Mouse (Mus musculus) kidney, embryonic 16.5 days (tissue): ENCODE results near the gene Flt3l. TPM values are rescaled to one million over a fixed set of nuclear protein-coding genes. Genes with fewer than 3 reads are reported as not detected.
A peak's percentile ranks its signal among the peaks of the same experiment; 100 is the strongest.
"Not testable (repeated sequence)": the region's sequence is repeated elsewhere in the genome, so short reads cannot be mapped to it uniquely, and the experiment has no call there.

ENCODE experiments used
- ATAC-seq: fragments of 200-750 bp; cut with Nextera tagmentation; 2 replicates; pipeline ENCODE4 v1.8.0; 2017; ENCODE audit warnings: moderate TSS enrichment; ENCODE audit not compliant: low FRiP score, low TSS enrichment
- H3K27ac ChIP-seq: fragments of 300-500 bp; sonication (generic); 2 replicates; pipeline ENCODE4 v1.5.1; 2014; ENCODE audit warnings: low read length
- H3K27me3 ChIP-seq: fragments of 300-500 bp; sonication (generic); 2 replicates; pipeline ENCODE4 v1.6.1; 2014; ENCODE audit warnings: low read length, control low read depth, mixed read lengths; ENCODE audit not compliant: insufficient read depth
- H3K36me3 ChIP-seq: fragments of 300-500 bp; sonication (generic); 2 replicates; pipeline ENCODE4 v1.6.1; 2014; ENCODE audit warnings: low read length, control low read depth, mixed read lengths; ENCODE audit not compliant: insufficient read depth
- H3K4me1 ChIP-seq: fragments of 300-500 bp; sonication (generic); 2 replicates; pipeline ENCODE4 v1.6.1; 2014; ENCODE audit warnings: low read length, control low read depth, mixed read lengths; ENCODE audit not compliant: insufficient read depth
- H3K4me2 ChIP-seq: fragments of 300-500 bp; sonication (generic); replicated peaks from 2 replicates; pipeline ENCODE4 v1.6.1; 2014; ENCODE audit warnings: low read depth, low read length
- H3K4me3 ChIP-seq: fragments of 300-500 bp; sonication (generic); 2 replicates; pipeline ENCODE4 v1.5.1; 2014; ENCODE audit warnings: mild to moderate bottlenecking, low read length
- H3K9ac ChIP-seq: fragments of 300-500 bp; sonication (generic); replicated peaks from 2 replicates; pipeline ENCODE4 v1.6.1; 2014; ENCODE audit warnings: low read length
- H3K9me3 ChIP-seq: fragments of 300-500 bp; sonication (generic); 2 replicates; pipeline ENCODE4 v1.6.1; 2016; ENCODE audit warnings: low read length, control low read depth
- WGBS: fragments of 180-500 bp; shearing (Covaris S2); extraction: QIAGEN DNeasy Blood & Tissue Kit; methylation state at CpG from one replicate; pipeline ENCODE4 v1.1.7; 2014; 5-methylcytosine and 5-hydroxymethylcytosine counted together
- polyA plus RNA-seq: library from polyadenylated mRNA; unstranded; fragments of >200 nt; fragmentation: Nextera tagmentation; extraction: Ambion mirVana; gene quantifications from 2 replicates; pipeline ENCODE4 v1.2.1, GENCODE M21; 2015

The Flt3l gene
- polyA plus RNA-seq, 1 experiment from 2014 or later, result 1.9 TPM

GRCm38 (mm10) chr7:45157459-45157858, 21.2 kb upstream of the Flt3l start:
- H3K27me3 ChIP-seq, result no peaks in the 10 kb centered on the region
- H3K4me3 ChIP-seq, result no peak overlapping the region
- no peaks in the 10 kb centered on the region for H3K9me3 ChIP-seq
- no peak for ATAC-seq
- peaks cover 22% of the 10 kb centered on the region for H3K36me3 ChIP-seq
- no peak overlapping the region for H3K9ac ChIP-seq
- H3K27ac ChIP-seq, result no peak overlapping the region
- H3K4me1 ChIP-seq, result peaks cover 9% of the 10 kb centered on the region
- H3K4me2 ChIP-seq, result no peak overlapping the region
- 83% methylated on average over 14 of the region's 14 CpGs for WGBS

- Histone ChIP-seq H3K36me3 (peaks cover 22% of the 10 kb centered on the region), H3K27me3 (no peaks in the 10 kb centered on the region), H3K9ac (no peak overlapping the region)
Measured at GRCm38 (mm10) chr7:45156206-45156605, 20.0 kb upstream of the Flt3l start.

DNA sequence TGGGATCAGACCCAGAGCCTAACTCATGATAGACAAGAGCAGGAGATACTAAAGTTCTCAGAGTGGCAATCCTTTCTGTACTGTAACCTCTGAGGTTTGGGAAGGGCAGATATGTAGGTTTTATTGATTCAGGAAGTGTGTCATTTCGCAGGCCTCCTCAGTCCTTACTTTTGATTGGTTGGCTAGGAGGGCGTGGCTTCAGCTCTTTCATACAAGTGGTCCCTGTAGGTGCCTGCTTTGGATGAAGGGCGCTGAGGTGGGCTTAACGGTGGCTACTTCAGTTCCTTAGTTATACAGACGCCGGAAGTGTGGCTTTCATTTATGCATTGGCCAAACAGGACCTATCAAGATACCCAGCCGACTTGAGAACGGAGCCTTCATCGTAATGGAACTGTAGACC, 19.4 kb upstream of the Flt3l start:
- no peak for ATAC-seq
- 86% methylated on average over 9 of the region's 9 CpGs for WGBS
- no peak overlapping the region for H3K9ac ChIP-seq
- H3K27me3 ChIP-seq, result no peaks in the 10 kb centered on the region
- H3K4me3 ChIP-seq, result no peak overlapping the region
- no peak overlapping the region for H3K4me2 ChIP-seq
- H3K4me1 ChIP-seq, result peaks cover 22% of the 10 kb centered on the region
- H3K36me3 ChIP-seq, result peaks cover 20% of the 10 kb centered on the region
- no peak overlapping the region for H3K27ac ChIP-seq
- no peaks in the 10 kb centered on the region for H3K9me3 ChIP-seq

More at GRCm38 (mm10) chr7:45156206-45156605, 20.0 kb upstream of the Flt3l start:
- no peak for ATAC-seq
- WGBS, result 94% methylated on average over 15 of the region's 15 CpGs
- Histone ChIP-seq H3K9me3 (no peaks in the 10 kb centered on the region), H3K4me2 (no peak overlapping the region), H3K27ac (no peak overlapping the region), H3K4me3 (no peak overlapping the region), H3K4me1 (peaks cover 15% of the 10 kb centered on the region)

- peaks cover 15% of the 10 kb centered on the region for H3K36me3 ChIP-seq
- H3K4me2 ChIP-seq, result peak overlapping the region; percentile 68
- ATAC-seq, result no peak
- 76% methylated on average over 12 of the region's 12 CpGs for WGBS
- H3K9me3 ChIP-seq, result no peaks in the 10 kb centered on the region
- H3K9ac ChIP-seq, result peak overlapping the region; percentile 95
- peaks cover 27% of the 10 kb centered on the region for H3K4me1 ChIP-seq
- peak overlapping the region; percentile 77 for H3K4me3 ChIP-seq
- no peaks in the 10 kb centered on the region for H3K27me3 ChIP-seq
- no peak overlapping the region for H3K27ac ChIP-seq
Measured at GRCm38 (mm10) chr7:45154993-45155514, 18.8 kb upstream of the Flt3l start.

DNA sequence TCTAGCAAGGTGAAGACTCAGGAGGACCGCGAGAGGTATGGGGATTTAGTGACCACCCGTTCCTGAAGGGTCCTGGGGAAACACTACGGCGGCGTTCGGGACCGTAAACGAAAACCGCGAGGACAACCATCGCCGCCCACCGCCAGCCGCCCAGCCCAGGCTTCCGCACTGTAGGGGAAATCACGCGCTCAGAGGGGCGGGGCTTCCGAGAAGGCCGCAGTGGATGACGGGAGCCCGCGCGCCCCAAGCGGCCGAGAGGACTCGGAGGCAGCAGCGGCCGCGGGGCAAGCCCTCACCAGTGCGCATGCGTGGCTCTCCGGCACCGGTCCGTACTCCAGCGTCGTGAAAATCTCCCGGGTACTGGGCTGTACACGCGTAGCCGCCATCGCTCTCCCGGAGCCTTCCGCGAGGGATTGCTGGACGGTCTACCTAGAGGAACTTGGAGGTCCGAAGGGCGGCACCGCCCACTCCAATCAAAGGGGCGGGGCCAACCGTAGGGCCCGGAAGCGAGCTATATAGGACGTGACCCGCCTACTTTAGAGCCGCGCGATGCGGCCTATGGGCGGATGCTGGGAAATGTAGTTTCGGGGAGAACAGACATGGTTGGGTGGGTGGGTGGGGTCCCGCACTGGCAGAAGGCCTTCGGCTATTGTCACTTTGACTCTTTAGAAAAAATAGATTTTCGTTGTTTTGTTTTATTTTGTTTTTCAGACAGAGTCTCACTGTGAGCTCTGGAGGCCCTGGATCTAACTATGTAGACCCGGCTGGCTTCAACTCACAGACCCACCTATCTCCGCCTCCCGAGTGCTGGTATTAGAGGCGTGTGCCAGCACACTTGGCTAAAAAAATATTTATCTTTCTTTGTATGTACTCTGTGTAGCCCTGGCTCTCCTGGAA, 18.1 kb upstream of the Flt3l start, which contains the start of the genes Pih1d1 and Aldh16a1:
Pih1d1 (plus strand) TSS at position 208 of the 897 bp plus-strand sequence.
Aldh16a1 (minus strand) TSS at position 489 of the 897 bp plus-strand sequence.
- Histone ChIP-seq H3K36me3 (peaks cover 9% of the 10 kb centered on the region; the same call in 1 of the 2 replicates), H3K4me3 (peak within 1 kb of the TSS; percentile 77), H3K27me3 (no peaks in the 10 kb centered on the region), H3K4me1 (peaks cover 30% of the 10 kb centered on the region), H3K9ac (peak within 1 kb of the TSS; percentile 95), H3K27ac (peak within 1 kb of the TSS; percentile 98), H3K9me3 (no peaks in the 10 kb centered on the region), H3K4me2 (peak within 1 kb of the TSS; percentile 68)
- peak; percentile 94 for ATAC-seq
- 3% methylated on average over 69 of the region's 69 CpGs for WGBS

DNA sequence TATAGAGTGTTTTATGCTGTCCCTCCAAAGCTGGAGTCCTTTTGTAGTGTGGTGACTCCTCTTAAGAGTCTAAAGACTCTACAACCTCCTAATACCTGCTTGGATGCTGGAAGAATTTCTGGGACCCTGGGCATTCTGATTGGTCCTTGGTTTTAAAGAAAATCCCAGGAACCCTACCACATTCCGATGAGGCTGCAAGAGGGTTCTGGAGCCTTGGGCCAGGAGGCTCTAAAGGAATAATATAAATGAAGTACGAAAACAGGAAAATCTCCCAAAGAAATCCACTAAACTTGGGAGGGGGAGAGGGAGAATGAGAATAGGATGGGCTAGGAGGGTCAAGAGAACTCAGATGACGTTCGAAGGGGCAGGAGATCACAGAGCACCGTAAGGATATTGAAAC, 17.4 kb upstream of the Flt3l start:
- Histone ChIP-seq H3K9me3 (no peaks in the 10 kb centered on the region), H3K4me1 (peaks cover 30% of the 10 kb centered on the region), H3K27ac (peak overlapping the region; percentile 98), H3K4me2 (peak overlapping the region; percentile 68), H3K4me3 (peak overlapping the region; percentile 77), H3K27me3 (no peaks in the 10 kb centered on the region), H3K36me3 (0 out of 2 replicates have a peak, but pooled peaks cover 3% of the 10 kb centered on the region), H3K9ac (peak overlapping the region; percentile 95)
- ATAC-seq, result no peak
- WGBS, result 3% methylated on average over 5 of the region's 5 CpGs

- peaks cover 34% of the 10 kb centered on the region for H3K4me1 ChIP-seq
- WGBS, result 96% methylated on average over 2 of the region's 2 CpGs
- not testable (repeated sequence) for H3K9ac ChIP-seq, ATAC-seq, H3K27me3 ChIP-seq, H3K4me3 ChIP-seq, H3K27ac ChIP-seq, H3K36me3 ChIP-seq, H3K9me3 ChIP-seq
- H3K4me2 ChIP-seq, result peak overlapping the region; percentile 68; the same call in 1 of the 2 replicates
Measured at GRCm38 (mm10) chr7:45153052-45153451, 16.8 kb upstream of the Flt3l start.

DNA sequence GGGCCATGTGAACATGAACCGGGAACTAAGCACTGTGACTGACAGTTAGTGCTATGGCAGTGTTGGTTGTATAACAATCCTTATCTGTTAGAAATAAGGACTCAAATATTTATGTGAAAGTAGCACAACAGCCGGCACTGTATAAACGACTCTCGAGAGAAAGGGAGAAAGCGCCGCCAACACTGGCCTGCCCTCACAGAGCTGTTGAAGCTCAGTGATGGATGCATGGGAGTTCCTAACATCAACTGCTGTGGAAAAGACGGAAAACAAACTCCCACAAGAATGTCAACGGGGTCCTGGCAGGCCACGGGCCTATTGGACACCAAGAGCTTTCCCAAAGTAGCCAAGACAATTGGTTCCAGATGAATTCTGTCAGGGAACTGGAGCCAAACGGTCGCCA, 15.1 kb upstream of the Flt3l start:
- peaks cover 10% of the 10 kb centered on the region; the same call in 1 of the 2 replicates for H3K36me3 ChIP-seq
- no peaks in the 10 kb centered on the region for H3K27me3 ChIP-seq
- H3K4me2 ChIP-seq, result 0 out of 2 replicates have a peak overlapping the region, but pooled peaks have one; percentile 6
- no peaks in the 10 kb centered on the region for H3K9me3 ChIP-seq
- WGBS, result 24% methylated on average over 11 of the region's 11 CpGs
- peak overlapping the region; percentile 88 for H3K27ac ChIP-seq
- H3K4me3 ChIP-seq, result no peak overlapping the region
- H3K4me1 ChIP-seq, result peaks cover 38% of the 10 kb centered on the region
- ATAC-seq, result no peak
- H3K9ac ChIP-seq, result no peak overlapping the region

DNA sequence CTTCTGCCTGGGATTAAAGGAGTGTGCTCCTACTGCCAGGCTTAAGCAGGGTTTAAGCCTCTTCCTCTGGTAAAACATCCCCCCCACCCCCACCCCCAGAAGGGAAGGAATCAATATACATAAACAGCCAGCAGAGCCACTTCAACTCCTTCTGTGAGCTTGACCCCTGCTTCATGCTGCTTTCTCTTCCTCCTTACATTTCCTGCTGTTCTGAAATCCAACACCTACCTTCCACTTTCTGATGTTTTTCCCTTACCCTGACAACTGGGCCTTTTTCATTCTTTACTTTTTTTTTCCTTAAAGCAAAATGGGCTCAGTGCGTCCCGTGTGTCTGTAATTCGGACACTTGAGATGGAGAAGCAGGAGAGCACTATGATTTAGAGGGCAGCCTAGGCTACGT, 14.1 kb upstream of the Flt3l start:
- ATAC-seq, result no peak
- Histone ChIP-seq H3K4me3 (no peak overlapping the region), H3K9me3 (no peaks in the 10 kb centered on the region), H3K4me2 (no peak overlapping the region), H3K9ac (no peak overlapping the region), H3K27me3 (no peaks in the 10 kb centered on the region), H3K4me1 (peaks cover 38% of the 10 kb centered on the region), H3K36me3 (peaks cover 19% of the 10 kb centered on the region), H3K27ac (peak overlapping the region; percentile 88)
- 24% methylated on average over 4 of the region's 4 CpGs for WGBS

GRCm38 (mm10) chr7:45149545-45149944, 13.3 kb upstream of the Flt3l start:
- ATAC-seq, result no peak
- Histone ChIP-seq H3K4me3 (no peak overlapping the region), H3K9ac (no peak overlapping the region), H3K27me3 (no peaks in the 10 kb centered on the region), H3K4me1 (peaks cover 38% of the 10 kb centered on the region), H3K9me3 (no peaks in the 10 kb centered on the region), H3K4me2 (no peak overlapping the region), H3K27ac (peak overlapping the region; percentile 52), H3K36me3 (peaks cover 25% of the 10 kb centered on the region)
- WGBS, result 65% methylated on average over 6 of the region's 6 CpGs
